Mouse (Mus musculus): ENCODE data around the gene Hist1h1b. TPM values are rescaled to one million over a fixed set of nuclear protein-coding genes. Genes with fewer than 3 reads are reported as not detected.
"Not testable (repeated sequence)": the region's sequence is repeated elsewhere in the genome, so short reads cannot be mapped to it uniquely, and the experiment has no call there.

The Hist1h1b gene
- polyA plus RNA-seq, 1 experiment from 2014 or later: 12.4 TPM

- no peak for ATAC-seq (ENCODE audit: insufficient number of reproducible peaks, low FRiP score)
- H3K27ac ChIP-seq (ENCODE audit: poor library complexity, severe bottlenecking): no peak overlapping the region
Observed at GRCm38 (mm10) chr13:21781639-21782038, 1.2 kb upstream of the Hist1h1b start.

GRCm38 (mm10) chr13:21781021-21781555, 663 bp upstream of the Hist1h1b start:
- H3K27me3 ChIP-seq (replicated peaks): no peaks in the 10 kb centered on the region
- 42% methylated on average over 6 of the region's 6 CpGs for whole genome bisulfite sequencing
- peaks cover 26% of the 10 kb centered on the region for H3K4me1 ChIP-seq (replicated peaks)
- H3K4me3 ChIP-seq: peak overlapping the region; percentile 66
- H3K9me3 ChIP-seq (replicated peaks): no peaks in the 10 kb centered on the region
- H3K27ac ChIP-seq (ENCODE audit: poor library complexity, severe bottlenecking): no peak overlapping the region
- H3K36me3 ChIP-seq: no peaks in the 10 kb centered on the region
- ATAC-seq (ENCODE audit: insufficient number of reproducible peaks, low FRiP score): no peak
- H3K9ac ChIP-seq: no peak overlapping the region
- H3K4me2 ChIP-seq: peak overlapping the region; percentile 88; the same call in 1 of the 2 replicates

More at GRCm38 (mm10) chr13:21781639-21782038, 1.2 kb upstream of the Hist1h1b start:
- Histone ChIP-seq H3K27me3 (replicated peaks) (no peaks in the 10 kb centered on the region), H3K4me1 (replicated peaks) (peaks cover 28% of the 10 kb centered on the region), H3K9me3 (replicated peaks) (no peaks in the 10 kb centered on the region), H3K4me2 (no peak overlapping the region), H3K4me3 (no peak overlapping the region), H3K9ac (no peak overlapping the region), H3K36me3 (no peaks in the 10 kb centered on the region)
- WGBS: 91% methylated on average over 1 of the region's 1 CpGs

- Histone ChIP-seq H3K4me2 (peak overlapping the region; percentile 88), H3K27me3 (replicated peaks) (no peaks in the 10 kb centered on the region), H3K9ac (peak overlapping the region; percentile 93), H3K9me3 (replicated peaks) (no peaks in the 10 kb centered on the region), H3K27ac (ENCODE audit: poor library complexity, severe bottlenecking) (peak overlapping the region; percentile 91), H3K4me3 (peak overlapping the region; percentile 66), H3K36me3 (no peaks in the 10 kb centered on the region), H3K4me1 (replicated peaks) (peaks cover 19% of the 10 kb centered on the region)
- ATAC-seq (ENCODE audit: insufficient number of reproducible peaks, low FRiP score): peak; percentile 80
- 8% methylated on average over 33 of the region's 33 CpGs for WGBS
Observed at GRCm38 (mm10) chr13:21778814-21779766, 1.3 kb downstream of the Hist1h1b start.

- Histone ChIP-seq H3K9me3 (replicated peaks) (no peaks in the 10 kb centered on the region), H3K27ac (ENCODE audit: poor library complexity, severe bottlenecking) (no peak overlapping the region), H3K4me1 (replicated peaks) (peaks cover 9% of the 10 kb centered on the region), H3K27me3 (replicated peaks) (no peaks in the 10 kb centered on the region), H3K4me3 (no peak overlapping the region), H3K36me3 (no peaks in the 10 kb centered on the region), H3K4me2 (no peak overlapping the region), H3K9ac (no peak overlapping the region)
- no peak for ATAC-seq (ENCODE audit: insufficient number of reproducible peaks, low FRiP score)
- WGBS: 92% methylated on average over 1 of the region's 1 CpGs
Observed at GRCm38 (mm10) chr13:21755707-21756106, 24.7 kb downstream of the Hist1h1b start.

DNA sequence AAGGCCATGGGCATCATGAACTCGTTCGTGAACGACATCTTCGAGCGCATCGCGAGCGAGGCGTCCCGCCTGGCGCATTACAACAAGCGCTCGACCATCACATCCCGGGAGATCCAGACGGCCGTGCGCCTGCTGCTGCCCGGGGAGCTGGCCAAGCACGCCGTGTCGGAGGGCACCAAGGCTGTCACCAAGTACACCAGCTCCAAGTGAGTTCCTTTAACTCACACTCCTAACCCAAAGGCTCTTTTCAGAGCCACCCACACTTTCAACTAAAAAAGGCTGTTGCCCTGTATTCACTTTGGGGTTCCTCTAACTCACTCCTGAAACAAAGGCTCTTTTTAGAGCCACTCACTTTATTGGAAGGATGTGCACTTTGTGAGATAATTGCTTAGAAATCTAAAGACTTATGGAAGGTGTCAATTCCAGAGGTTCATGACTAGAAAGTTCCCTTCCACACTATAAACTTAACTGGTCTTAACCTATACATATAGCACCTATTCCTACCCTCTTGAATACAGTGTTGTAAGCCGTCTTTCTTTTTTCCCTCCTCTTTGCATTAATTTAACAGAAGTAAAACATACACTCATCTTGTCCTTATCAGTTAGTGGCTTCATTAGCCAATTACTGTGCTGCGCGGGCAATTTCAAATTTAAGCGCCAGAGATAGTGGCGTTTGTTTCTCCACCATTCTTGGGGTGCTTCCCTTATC, 26.0 kb downstream of the Hist1h1b start:
- Histone ChIP-seq H3K4me2 (peak overlapping the region; percentile 86), H3K4me1 (replicated peaks) (peaks cover 11% of the 10 kb centered on the region), H3K27ac (ENCODE audit: poor library complexity, severe bottlenecking) (peak overlapping the region; percentile 96), H3K9ac (peak overlapping the region; percentile 78), H3K4me3 (peak overlapping the region; percentile 58)
- 0 out of 2 replicates have a peak, but pooled peaks have one; percentile 2 for ATAC-seq (ENCODE audit: insufficient number of reproducible peaks, low FRiP score)
- H3K36me3 ChIP-seq; H3K9me3 ChIP-seq (replicated peaks); H3K27me3 ChIP-seq (replicated peaks): not testable (repeated sequence)
- WGBS: under 1% methylated on average over 18 of the region's 26 CpGs

- H3K36me3 ChIP-seq; H3K9me3 ChIP-seq (replicated peaks); H3K27me3 ChIP-seq (replicated peaks): not testable (repeated sequence)
- Histone ChIP-seq H3K9ac (peak within 1 kb of the TSS; percentile 78), H3K27ac (ENCODE audit: poor library complexity, severe bottlenecking) (peak within 1 kb of the TSS; percentile 96), H3K4me2 (peak within 1 kb of the TSS; percentile 86), H3K4me1 (replicated peaks) (peaks cover 13% of the 10 kb centered on the region), H3K4me3 (peak within 1 kb of the TSS; percentile 58)
- under 1% methylated on average over 50 of the region's 50 CpGs for WGBS
- ATAC-seq (ENCODE audit: insufficient number of reproducible peaks, low FRiP score): peak; percentile 94
Observed at GRCm38 (mm10) chr13:21753524-21754285, 26.7 kb downstream of the Hist1h1b start, which contains the start of the genes Hist1h2ak and Hist1h2bn. Gene Hist1h2ak, minus strand, starts transcription at chr13:21753827. Gene Hist1h2bn, plus strand, starts transcription at chr13:21754123.

GRCm38 (mm10) chr13:21753051-21753523, 27.3 kb downstream of the Hist1h1b start:
- peak overlapping the region; percentile 86 for H3K4me2 ChIP-seq
- no peaks in the 10 kb centered on the region for H3K36me3 ChIP-seq
- no peaks in the 10 kb centered on the region for H3K9me3 ChIP-seq (replicated peaks)
- peak overlapping the region; percentile 96 for H3K27ac ChIP-seq (ENCODE audit: poor library complexity, severe bottlenecking)
- peaks cover 13% of the 10 kb centered on the region for H3K4me1 ChIP-seq (replicated peaks)
- peak overlapping the region; percentile 78 for H3K9ac ChIP-seq
- WGBS: 4% methylated on average over 10 of the region's 10 CpGs
- peak overlapping the region; percentile 49 for H3K4me3 ChIP-seq
- H3K27me3 ChIP-seq (replicated peaks): no peaks in the 10 kb centered on the region
- no peak; the same call in 1 of the 2 replicates for ATAC-seq (ENCODE audit: insufficient number of reproducible peaks, low FRiP score)

DNA sequence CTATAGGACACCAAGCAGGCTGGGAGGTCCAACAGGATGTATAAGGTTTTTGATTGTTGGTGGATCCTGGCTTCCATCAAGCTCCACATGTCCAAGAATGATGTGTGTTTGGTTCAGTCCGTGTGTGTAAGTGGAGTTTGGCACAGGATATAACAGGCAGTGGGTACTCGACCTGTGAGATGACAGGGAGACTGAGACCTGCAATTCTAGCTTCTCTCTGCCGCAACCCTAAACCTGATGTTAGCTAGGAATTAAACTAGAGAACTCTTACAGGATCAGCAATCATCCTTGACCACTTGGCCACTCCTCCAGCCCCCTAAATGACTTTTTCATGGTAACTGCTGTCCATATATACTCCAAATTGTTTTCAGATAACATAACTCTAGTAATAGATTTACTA, 28.1 kb downstream of the Hist1h1b start:
- H3K9ac ChIP-seq: peak overlapping the region; percentile 51; the same call in 1 of the 2 replicates
- peaks cover 16% of the 10 kb centered on the region for H3K4me1 ChIP-seq (replicated peaks)
- H3K27ac ChIP-seq (ENCODE audit: poor library complexity, severe bottlenecking): peak overlapping the region; percentile 66
- H3K36me3 ChIP-seq: no peaks in the 10 kb centered on the region
- H3K4me2 ChIP-seq: peak overlapping the region; percentile 48
- H3K9me3 ChIP-seq (replicated peaks): no peaks in the 10 kb centered on the region
- ATAC-seq (ENCODE audit: insufficient number of reproducible peaks, low FRiP score): no peak
- 0 out of 2 replicates have a peak overlapping the region, but pooled peaks have one; percentile 6 for H3K4me3 ChIP-seq
- no peaks in the 10 kb centered on the region for H3K27me3 ChIP-seq (replicated peaks)
- WGBS: 23% methylated on average over 3 of the region's 3 CpGs

DNA sequence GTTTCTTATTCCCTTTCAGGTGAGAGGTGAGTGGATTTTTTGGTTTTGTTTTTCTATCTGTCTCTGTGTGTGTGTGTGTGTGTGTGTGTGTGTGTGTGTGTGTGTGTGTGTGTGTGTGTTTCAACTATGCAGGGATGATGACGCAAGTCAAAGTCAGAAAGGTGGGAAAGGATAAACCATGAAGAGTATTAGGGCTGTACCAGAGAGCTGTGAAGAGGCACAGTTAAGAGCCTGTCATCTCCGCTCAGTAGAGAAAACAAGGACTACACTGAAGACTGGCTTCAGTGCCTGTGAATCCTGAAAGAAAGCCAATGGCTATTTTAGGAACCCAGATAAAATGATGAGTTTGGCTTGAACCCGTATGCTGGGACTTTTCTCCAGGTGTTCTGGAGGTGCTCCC, 28.6 kb downstream of the Hist1h1b start:
- no peaks in the 10 kb centered on the region for H3K27me3 ChIP-seq (replicated peaks)
- H3K9me3 ChIP-seq (replicated peaks): no peaks in the 10 kb centered on the region
- 28% methylated on average over 3 of the region's 3 CpGs for WGBS
- H3K36me3 ChIP-seq: no peaks in the 10 kb centered on the region
- peaks cover 18% of the 10 kb centered on the region for H3K4me1 ChIP-seq (replicated peaks)
- H3K9ac ChIP-seq: no peak overlapping the region
- peak overlapping the region; percentile 40; the same call in 1 of the 2 replicates for H3K27ac ChIP-seq (ENCODE audit: poor library complexity, severe bottlenecking)
- ATAC-seq (ENCODE audit: insufficient number of reproducible peaks, low FRiP score): no peak
- H3K4me2 ChIP-seq: peak overlapping the region; percentile 48
- H3K4me3 ChIP-seq: no peak overlapping the region

DNA sequence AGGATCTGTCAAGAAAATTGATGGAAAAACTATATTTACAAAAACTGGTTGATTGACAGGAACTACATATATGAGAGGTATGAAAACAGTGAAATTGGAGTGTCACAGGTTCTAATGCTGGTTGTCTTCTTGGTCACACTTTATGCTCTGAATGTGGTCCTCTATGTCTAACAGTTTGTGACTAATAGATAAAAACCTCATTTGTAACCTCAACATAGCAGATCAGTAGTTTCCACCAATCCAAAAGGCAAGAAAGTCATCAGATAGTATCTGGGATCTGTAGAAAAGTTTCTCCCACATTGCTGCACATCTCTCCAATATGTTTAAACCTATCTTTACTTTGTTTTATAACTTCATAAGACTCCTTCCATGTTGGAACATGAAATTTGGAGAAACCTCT, 29.0 kb downstream of the Hist1h1b start:
- no peak for ATAC-seq (ENCODE audit: insufficient number of reproducible peaks, low FRiP score)
- H3K27me3 ChIP-seq (replicated peaks): no peaks in the 10 kb centered on the region
- H3K9ac ChIP-seq: no peak overlapping the region
- no peaks in the 10 kb centered on the region for H3K36me3 ChIP-seq
- no peak overlapping the region for H3K4me2 ChIP-seq
- no peak overlapping the region for H3K4me3 ChIP-seq
- no peaks in the 10 kb centered on the region for H3K9me3 ChIP-seq (replicated peaks)
- no peak overlapping the region for H3K27ac ChIP-seq (ENCODE audit: poor library complexity, severe bottlenecking)
- peaks cover 18% of the 10 kb centered on the region for H3K4me1 ChIP-seq (replicated peaks)
